Mouse (Mus musculus) stomach, postnatal 0 days (tissue): ENCODE measurements around the gene Sipa1l1.

Source experiments
- CTCF ChIP-seq: IDR thresholded peaks from 2 replicates; pipeline ENCODE4 v1.5.1; 2016; ENCODE audit warnings: antibody characterized with exemption, low read depth, mild to moderate bottlenecking, moderate library complexity
- EP300 ChIP-seq: optimal IDR thresholded peaks from 2 replicates; pipeline ENCODE3; 2016; ENCODE audit warnings: antibody characterized with exemption

GRCm38 (mm10) chr12:82387647-82388046 lies 218.5 kb downstream of the Sipa1l1 start:
- no peak for TF ChIP-seq CTCF
- no peak for TF ChIP-seq EP300
